Mouse (Mus musculus): ENCODE results near the gene Chmp4b.

Chmp4b gene

GRCm38 (mm10) chr2:154685772-154686171, 34.3 kb downstream of the Chmp4b start:
- no peak for DNase-seq

GRCm38 (mm10) chr2:154686819-154687218, 35.3 kb downstream of the Chmp4b start:
- no peak for DNase-seq

- DNase-seq, result no peak
Measured at GRCm38 (mm10) chr2:154689391-154689790, 37.9 kb downstream of the Chmp4b start.

GRCm38 (mm10) chr2:154690959-154691358, 39.5 kb downstream of the Chmp4b start:
- no peak for DNase-seq

- no peak for DNase-seq
Measured at GRCm38 (mm10) chr2:154693186-154693940, 41.9 kb downstream of the Chmp4b start.

- DNase-seq, result no peak
Measured at GRCm38 (mm10) chr2:154693941-154694256, 42.4 kb downstream of the Chmp4b start.

- no peak for DNase-seq
Measured at GRCm38 (mm10) chr2:154695690-154696089, 44.2 kb downstream of the Chmp4b start.

- DNase-seq, result no peak
Measured at GRCm38 (mm10) chr2:154696660-154697059, 45.2 kb downstream of the Chmp4b start.

GRCm38 (mm10) chr2:154699360-154699759, 47.9 kb downstream of the Chmp4b start:
- DNase-seq, result no peak

- no peak for DNase-seq
Measured at GRCm38 (mm10) chr2:154700177-154700576, 48.7 kb downstream of the Chmp4b start.

- DNase-seq, result no peak
Measured at GRCm38 (mm10) chr2:154702637-154703315, 51.3 kb downstream of the Chmp4b start.

GRCm38 (mm10) chr2:154706526-154707280, 55.2 kb downstream of the Chmp4b start:
- no peak for DNase-seq

GRCm38 (mm10) chr2:154707284-154707683, 55.8 kb downstream of the Chmp4b start:
- no peak for DNase-seq

GRCm38 (mm10) chr2:154707830-154708385, 56.4 kb downstream of the Chmp4b start:
- no peak for DNase-seq

- DNase-seq, result no peak
Measured at GRCm38 (mm10) chr2:154711701-154712100, 60.2 kb downstream of the Chmp4b start.

GRCm38 (mm10) chr2:154712271-154712677, 60.8 kb downstream of the Chmp4b start:
- no peak for DNase-seq

GRCm38 (mm10) chr2:154713083-154713482, 61.6 kb downstream of the Chmp4b start:
- no peak for DNase-seq

GRCm38 (mm10) chr2:154713964-154714363, 62.5 kb downstream of the Chmp4b start:
- DNase-seq, result no peak

GRCm38 (mm10) chr2:154716586-154716985, 65.1 kb downstream of the Chmp4b start:
- no peak for DNase-seq

GRCm38 (mm10) chr2:154717081-154717480, 65.6 kb downstream of the Chmp4b start:
- no peak for DNase-seq

- no peak for DNase-seq
Measured at GRCm38 (mm10) chr2:154718855-154719556, 67.5 kb downstream of the Chmp4b start.

- DNase-seq, result no peak
Measured at GRCm38 (mm10) chr2:154720315-154720714, 68.8 kb downstream of the Chmp4b start.

GRCm38 (mm10) chr2:154723473-154723872, 72.0 kb downstream of the Chmp4b start:
- no peak for DNase-seq
